Mouse (Mus musculus) stomach, postnatal 0 days (tissue): ENCODE data around the gene Nphp1.

Experiments
- CTCF ChIP-seq: IDR thresholded peaks from 2 replicates; pipeline ENCODE4 v1.5.1; 2016; ENCODE audit warnings: antibody characterized with exemption, low read depth, mild to moderate bottlenecking, moderate library complexity
- EP300 ChIP-seq: optimal IDR thresholded peaks from 2 replicates; pipeline ENCODE3; 2016; ENCODE audit warnings: antibody characterized with exemption

GRCm38 (mm10) chr2:127737885-127738284 lies 50.8 kb downstream of the Nphp1 start:
- TF ChIP-seq CTCF (peak; percentile 8; the same call in 1 of the 2 replicates), EP300 (no peak)
